Mouse (Mus musculus): ENCODE results near the gene Prss33. TPM values are rescaled to one million over a fixed set of nuclear protein-coding genes. Genes with fewer than 3 reads are reported as not detected.
A peak's percentile ranks its signal among the peaks of the same experiment; 100 is the strongest.
"Not testable (repeated sequence)": the region's sequence is repeated elsewhere in the genome, so short reads cannot be mapped to it uniquely, and the experiment has no call there.

Gene Prss33
- not detected in 2 replicates for polyA plus RNA-seq (2015; fragmentation: Nextera tagmentation; extraction: Ambion mirVana)

- Histone ChIP-seq H3K4me3 (ENCODE audit: low read length) (no peak within 1 kb of the TSS), H3K36me3 (ENCODE audit: insufficient read depth, low read length) (no peaks in the 10 kb centered on the region), H3K27me3 (ENCODE audit: insufficient read depth, low read length) (0 out of 2 replicates have a peak, but pooled peaks cover 4% of the 10 kb centered on the region), H3K9ac (replicated peaks; ENCODE audit: low read length) (no peak within 1 kb of the TSS), H3K27ac (ENCODE audit: low read length) (no peak within 1 kb of the TSS), H3K4me1 (ENCODE audit: insufficient read depth, low read length) (no peaks in the 10 kb centered on the region), H3K9me3 (ENCODE audit: low read length) (no peaks in the 10 kb centered on the region), H3K4me2 (replicated peaks; ENCODE audit: low read depth, low read length) (no peak within 1 kb of the TSS)
- no peak for ATAC-seq (ENCODE audit: low FRiP score, low TSS enrichment)
- 77% methylated on average over 8 of the region's 8 CpGs for WGBS
These were observed at the start of gene Prss33 for GRCm38 (mm10) chr17:23836006-23836575. Prss33 (minus strand) TSS chr17:23836056.

DNA sequence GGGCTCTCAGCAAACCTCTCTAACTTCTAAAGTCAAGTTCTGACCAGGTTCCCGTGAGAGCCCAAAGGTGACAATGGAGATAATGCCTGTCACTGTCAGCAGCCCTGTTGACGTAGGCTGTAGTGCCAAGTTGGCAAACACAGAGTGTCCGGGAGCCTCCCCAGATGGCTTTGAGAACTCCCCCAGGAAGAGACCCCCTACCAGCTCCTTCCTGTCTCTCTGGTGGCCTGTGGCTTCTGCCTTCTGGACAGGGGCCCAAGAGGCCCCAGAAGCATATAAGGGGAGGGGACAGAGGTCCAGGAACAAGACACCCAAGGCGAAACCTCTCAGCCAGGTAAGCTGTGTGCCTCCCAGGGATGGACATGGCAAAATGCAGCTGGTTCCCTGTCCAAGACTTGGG is 44.7 kb upstream of the Prss33 start, which contains the start of the genes Dcpp1 and Dcpp2:
Gene Dcpp1 (plus strand): TSS at position 301 of the 400 bp plus-strand sequence.
Gene Dcpp2 (plus strand): TSS at position 305 of the 400 bp plus-strand sequence.
- not testable (repeated sequence) for H3K4me3 ChIP-seq (ENCODE audit: low read length); H3K4me1 ChIP-seq (ENCODE audit: insufficient read depth, low read length); H3K9ac ChIP-seq (replicated peaks; ENCODE audit: low read length); H3K36me3 ChIP-seq (ENCODE audit: insufficient read depth, low read length); H3K4me2 ChIP-seq (replicated peaks; ENCODE audit: low read depth, low read length); H3K27ac ChIP-seq (ENCODE audit: low read length); H3K9me3 ChIP-seq (ENCODE audit: low read length); H3K27me3 ChIP-seq (ENCODE audit: insufficient read depth, low read length); ATAC-seq (ENCODE audit: low FRiP score, low TSS enrichment)
- WGBS = 71% methylated on average over 4 of the region's 4 CpGs

- no peak overlapping the region for H3K4me2 ChIP-seq (replicated peaks; ENCODE audit: low read depth, low read length)
- 85% methylated on average over 2 of the region's 2 CpGs for WGBS
- peaks cover 3% of the 10 kb centered on the region; the same call in 1 of the 2 replicates for H3K4me1 ChIP-seq (ENCODE audit: insufficient read depth, low read length)
- ATAC-seq (ENCODE audit: low FRiP score, low TSS enrichment) = no peak
- no peak overlapping the region for H3K27ac ChIP-seq (ENCODE audit: low read length)
- no peak overlapping the region for H3K9ac ChIP-seq (replicated peaks; ENCODE audit: low read length)
- no peaks in the 10 kb centered on the region for H3K36me3 ChIP-seq (ENCODE audit: insufficient read depth, low read length)
- no peak overlapping the region for H3K4me3 ChIP-seq (ENCODE audit: low read length)
- no peaks in the 10 kb centered on the region for H3K27me3 ChIP-seq (ENCODE audit: insufficient read depth, low read length)
- H3K9me3 ChIP-seq (ENCODE audit: low read length) = no peaks in the 10 kb centered on the region
These were observed 41.3 kb upstream of the Prss33 start for GRCm38 (mm10) chr17:23877166-23877565.

- Histone ChIP-seq H3K9ac (replicated peaks; ENCODE audit: low read length) (no peak overlapping the region), H3K9me3 (ENCODE audit: low read length) (no peaks in the 10 kb centered on the region), H3K36me3 (ENCODE audit: insufficient read depth, low read length) (no peaks in the 10 kb centered on the region), H3K27ac (ENCODE audit: low read length) (no peak overlapping the region), H3K4me3 (ENCODE audit: low read length) (no peak overlapping the region), H3K27me3 (ENCODE audit: insufficient read depth, low read length) (no peaks in the 10 kb centered on the region), H3K4me2 (replicated peaks; ENCODE audit: low read depth, low read length) (no peak overlapping the region), H3K4me1 (ENCODE audit: insufficient read depth, low read length) (peaks cover 3% of the 10 kb centered on the region; the same call in 1 of the 2 replicates)
- no peak for ATAC-seq (ENCODE audit: low FRiP score, low TSS enrichment)
- WGBS = 52% methylated on average over 3 of the region's 3 CpGs
These were observed 40.9 kb upstream of the Prss33 start for GRCm38 (mm10) chr17:23876741-23877140.

GRCm38 (mm10) chr17:23873884-23874856 is 38.3 kb upstream of the Prss33 start:
- Histone ChIP-seq H3K9me3 (ENCODE audit: low read length) (no peaks in the 10 kb centered on the region), H3K4me3 (ENCODE audit: low read length) (no peak overlapping the region), H3K4me2 (replicated peaks; ENCODE audit: low read depth, low read length) (no peak overlapping the region), H3K27me3 (ENCODE audit: insufficient read depth, low read length) (no peaks in the 10 kb centered on the region), H3K27ac (ENCODE audit: low read length) (no peak overlapping the region), H3K36me3 (ENCODE audit: insufficient read depth, low read length) (no peaks in the 10 kb centered on the region), H3K4me1 (ENCODE audit: insufficient read depth, low read length) (peaks cover 3% of the 10 kb centered on the region; the same call in 1 of the 2 replicates), H3K9ac (replicated peaks; ENCODE audit: low read length) (no peak overlapping the region)
- ATAC-seq (ENCODE audit: low FRiP score, low TSS enrichment) = peak; percentile 39
- 38% methylated on average over 8 of the region's 8 CpGs for WGBS

DNA sequence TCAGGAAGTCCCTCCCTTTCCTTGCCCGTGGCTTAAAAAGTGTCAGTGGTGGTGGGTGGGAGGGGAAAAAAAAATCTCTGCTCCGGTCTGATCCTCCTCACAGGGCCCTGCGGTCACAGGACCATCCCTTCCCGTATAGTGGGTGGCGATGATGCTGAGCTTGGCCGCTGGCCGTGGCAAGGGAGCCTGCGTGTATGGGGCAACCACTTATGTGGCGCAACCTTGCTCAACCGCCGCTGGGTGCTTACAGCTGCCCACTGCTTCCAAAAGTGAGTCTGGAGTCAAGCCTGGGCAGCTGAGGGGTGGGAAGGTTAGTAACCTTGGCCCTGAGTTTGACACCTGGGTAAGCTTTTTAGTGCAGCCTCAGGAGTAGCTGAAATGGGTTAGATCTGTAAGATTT is 32.7 kb upstream of the Prss33 start:
- Histone ChIP-seq H3K27me3 (ENCODE audit: insufficient read depth, low read length) (no peaks in the 10 kb centered on the region), H3K4me2 (replicated peaks; ENCODE audit: low read depth, low read length) (no peak overlapping the region), H3K4me3 (ENCODE audit: low read length) (no peak overlapping the region), H3K9ac (replicated peaks; ENCODE audit: low read length) (no peak overlapping the region), H3K4me1 (ENCODE audit: insufficient read depth, low read length) (no peaks in the 10 kb centered on the region), H3K9me3 (ENCODE audit: low read length) (no peaks in the 10 kb centered on the region), H3K27ac (ENCODE audit: low read length) (no peak overlapping the region), H3K36me3 (ENCODE audit: insufficient read depth, low read length) (no peaks in the 10 kb centered on the region)
- 92% methylated on average over 11 of the region's 11 CpGs for WGBS
- no peak for ATAC-seq (ENCODE audit: low FRiP score, low TSS enrichment)

DNA sequence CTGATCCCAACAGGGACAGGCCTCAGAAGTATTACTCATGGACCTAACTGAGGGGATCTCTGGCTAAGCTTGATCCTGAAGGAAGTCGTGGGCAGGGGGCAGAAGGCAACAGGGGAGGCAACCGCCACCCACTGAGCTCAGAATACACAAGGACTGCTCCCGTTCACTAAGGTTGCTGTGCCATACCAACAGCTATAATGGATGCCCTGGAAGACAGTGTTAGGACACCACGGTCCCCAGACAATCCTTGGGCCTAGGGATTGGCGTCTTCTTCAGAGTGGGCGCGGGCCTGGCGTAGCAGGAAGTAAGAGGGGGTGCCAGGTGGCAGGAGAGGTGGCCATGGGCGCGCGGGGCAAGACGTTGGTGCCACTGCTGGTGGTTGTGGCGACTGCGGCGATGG is 31.9 kb upstream of the Prss33 start, which contains the start of gene Prss21:
Gene Prss21 (plus strand): TSS at position 301 of the 400 bp plus-strand sequence.
- no peak for ATAC-seq (ENCODE audit: low FRiP score, low TSS enrichment)
- 84% methylated on average over 15 of the region's 15 CpGs for WGBS
- H3K9me3 ChIP-seq (ENCODE audit: low read length) = no peaks in the 10 kb centered on the region

GRCm38 (mm10) chr17:23862926-23863325 is 27.1 kb upstream of the Prss33 start:
- ATAC-seq (ENCODE audit: low FRiP score, low TSS enrichment) = no peak
- H3K27me3 ChIP-seq (ENCODE audit: insufficient read depth, low read length) = no peaks in the 10 kb centered on the region
- no peak overlapping the region for H3K4me3 ChIP-seq (ENCODE audit: low read length)
- WGBS = 85% methylated on average over 4 of the region's 4 CpGs
- no peaks in the 10 kb centered on the region for H3K36me3 ChIP-seq (ENCODE audit: insufficient read depth, low read length)
- H3K9ac ChIP-seq (replicated peaks; ENCODE audit: low read length) = no peak overlapping the region
- no peaks in the 10 kb centered on the region for H3K4me1 ChIP-seq (ENCODE audit: insufficient read depth, low read length)
- no peaks in the 10 kb centered on the region for H3K9me3 ChIP-seq (ENCODE audit: low read length)
- H3K27ac ChIP-seq (ENCODE audit: low read length) = no peak overlapping the region
- no peak overlapping the region for H3K4me2 ChIP-seq (replicated peaks; ENCODE audit: low read depth, low read length)

More for the DNA sequence above, 31.9 kb upstream of the Prss33 start, which contains the start of gene Prss21:
- Histone ChIP-seq H3K9ac (replicated peaks; ENCODE audit: low read length) (no peak within 1 kb of the TSS), H3K4me2 (replicated peaks; ENCODE audit: low read depth, low read length) (no peak within 1 kb of the TSS), H3K27ac (ENCODE audit: low read length) (no peak within 1 kb of the TSS), H3K36me3 (ENCODE audit: insufficient read depth, low read length) (no peaks in the 10 kb centered on the region), H3K4me1 (ENCODE audit: insufficient read depth, low read length) (no peaks in the 10 kb centered on the region), H3K4me3 (ENCODE audit: low read length) (no peak within 1 kb of the TSS), H3K27me3 (ENCODE audit: insufficient read depth, low read length) (no peaks in the 10 kb centered on the region)

GRCm38 (mm10) chr17:23857913-23858312 is 22.1 kb upstream of the Prss33 start:
- no peaks in the 10 kb centered on the region for H3K9me3 ChIP-seq (ENCODE audit: low read length)
- H3K4me3 ChIP-seq (ENCODE audit: low read length) = no peak overlapping the region
- H3K4me1 ChIP-seq (ENCODE audit: insufficient read depth, low read length) = no peaks in the 10 kb centered on the region
- WGBS = 83% methylated on average over 2 of the region's 2 CpGs
- no peaks in the 10 kb centered on the region for H3K36me3 ChIP-seq (ENCODE audit: insufficient read depth, low read length)
- H3K4me2 ChIP-seq (replicated peaks; ENCODE audit: low read depth, low read length) = no peak overlapping the region
- no peak overlapping the region for H3K9ac ChIP-seq (replicated peaks; ENCODE audit: low read length)
- ATAC-seq (ENCODE audit: low FRiP score, low TSS enrichment) = no peak
- H3K27ac ChIP-seq (ENCODE audit: low read length) = no peak overlapping the region
- no peaks in the 10 kb centered on the region for H3K27me3 ChIP-seq (ENCODE audit: insufficient read depth, low read length)

Data from kidney, embryonic 16.5 days (tissue).